Mouse (Mus musculus): ENCODE data around the gene Fbrsl1. TPM values are rescaled to one million over a fixed set of nuclear protein-coding genes. Genes with fewer than 3 reads are reported as not detected.

Fbrsl1 gene
- total RNA-seq, 2 experiments from 2014 or later, result 44.9 to 50.1 TPM

GRCm38 (mm10) chr5:110357531-110358179 lies 90.6 kb downstream of the Fbrsl1 start:
- DNase-seq, result peak; percentile 55 to 89

GRCm38 (mm10) chr5:110354716-110355115 lies 93.6 kb downstream of the Fbrsl1 start:
- peak in 1 of 2 experiments; percentile 29 for DNase-seq

- DNase-seq, result no peak
These were observed 101.3 kb downstream of the Fbrsl1 start for GRCm38 (mm10) chr5:110347006-110347405.

GRCm38 (mm10) chr5:110345553-110345952 lies 102.8 kb downstream of the Fbrsl1 start:
- no peak for DNase-seq

GRCm38 (mm10) chr5:110344524-110344923 lies 103.8 kb downstream of the Fbrsl1 start, which contains the start of gene Lrcol1:
Gene Lrcol1 (plus strand): TSS chr5:110344730.
- DNase-seq, result no peak

GRCm38 (mm10) chr5:110342648-110343284 lies 105.5 kb downstream of the Fbrsl1 start, which contains the start of gene P2rx2:
Gene P2rx2 (minus strand): TSS chr5:110343212.
- peak; percentile 8 to 19 for DNase-seq

GRCm38 (mm10) chr5:110338792-110339191 lies 109.5 kb downstream of the Fbrsl1 start:
- peak; percentile 16 to 48 for DNase-seq

- no peak for DNase-seq
These were observed 117.8 kb downstream of the Fbrsl1 start for GRCm38 (mm10) chr5:110330508-110330907.

GRCm38 (mm10) chr5:110313127-110313526 lies 135.2 kb downstream of the Fbrsl1 start:
- no peak for DNase-seq

Other genes with a start within 250 kb of the Fbrsl1 start
- gene Ankle2, start 217.5 kb downstream of the Fbrsl1 start, total RNA-seq (2021), result 10 to 100 TPM; 26.2 to 28.4 TPM
- gene Pgam5, start 178.6 kb downstream of the Fbrsl1 start, total RNA-seq (2021), result 10 to 100 TPM; 32.9 to 35.7 TPM
- gene Pxmp2, start 162.3 kb downstream of the Fbrsl1 start, total RNA-seq (2021), result 100 to 1,000 TPM; 120 to 124 TPM
- gene Pole, start 162.2 kb downstream of the Fbrsl1 start, total RNA-seq (2021), result 1 to 10 TPM; 2.2 to 2.3 TPM
- gene P2rx2, start 105.3 kb downstream of the Fbrsl1 start, total RNA-seq (2021), result not detected
- not detected for gene Lrcol1, start 103.8 kb downstream of the Fbrsl1 start, total RNA-seq (2021)
- under 1 TPM in 1 of 2 experiments, not detected in 1; 0.13 TPM for gene Galnt9, start 95.9 kb upstream of the Fbrsl1 start, total RNA-seq (2021)
- gene Noc4l, start 204.9 kb upstream of the Fbrsl1 start, total RNA-seq (2021), result 10 to 100 TPM; 13.6 to 14.4 TPM
- gene Ddx51, start 204.9 kb upstream of the Fbrsl1 start, total RNA-seq (2021), result 10 to 100 TPM in 1 of 2 experiments, 1 to 10 TPM in 1; 9.4 to 10.3 TPM

Data from heart, adult 18-20 months (tissue).